Mouse (Mus musculus): ENCODE data around the gene Hspbp1. TPM values are rescaled to one million over a fixed set of nuclear protein-coding genes. Genes with fewer than 3 reads are reported as not detected.

Hspbp1 gene
- polyA plus RNA-seq, 1 experiment from 2014 or later, result 137 TPM

GRCm38 (mm10) chr7:4683307-4683706 is 1.6 kb downstream of the Hspbp1 start:
- H3K9me3 ChIP-seq (ENCODE audit: control insufficient read depth, low read length), result no peaks in the 10 kb centered on the region
- peaks cover 11% of the 10 kb centered on the region for H3K4me1 ChIP-seq (replicated peaks; ENCODE audit: control insufficient read depth, insufficient read depth, low read length)
- 69% methylated on average over 5 of the region's 5 CpGs for WGBS
- H3K27me3 ChIP-seq (replicated peaks; ENCODE audit: control insufficient read depth, insufficient read depth, low read length), result no peaks in the 10 kb centered on the region
- DNase-seq (ENCODE audit: low spot score) (no peak), ATAC-seq (replicated peaks; ENCODE audit: low FRiP score) (no peak)
- peaks cover 11% of the 10 kb centered on the region for H3K36me3 ChIP-seq (ENCODE audit: control insufficient read depth, insufficient read depth, low read length)
- no peak overlapping the region for H3K4me3 ChIP-seq (ENCODE audit: low read depth, low read length)
- H3K4me2 ChIP-seq, result peak overlapping the region; percentile 98; the same call in 1 of the 2 replicates
- no peak overlapping the region for H3K27ac ChIP-seq (ENCODE audit: low read depth, low read length)
- H3K9ac ChIP-seq (ENCODE audit: low read depth, low read length), result no peak overlapping the region

- no peak for ATAC-seq (replicated peaks; ENCODE audit: low FRiP score)
- H3K9ac ChIP-seq (ENCODE audit: low read depth, low read length), result no peak overlapping the region
These were observed 9.7 kb downstream of the Hspbp1 start for GRCm38 (mm10) chr7:4675200-4675599.

DNA sequence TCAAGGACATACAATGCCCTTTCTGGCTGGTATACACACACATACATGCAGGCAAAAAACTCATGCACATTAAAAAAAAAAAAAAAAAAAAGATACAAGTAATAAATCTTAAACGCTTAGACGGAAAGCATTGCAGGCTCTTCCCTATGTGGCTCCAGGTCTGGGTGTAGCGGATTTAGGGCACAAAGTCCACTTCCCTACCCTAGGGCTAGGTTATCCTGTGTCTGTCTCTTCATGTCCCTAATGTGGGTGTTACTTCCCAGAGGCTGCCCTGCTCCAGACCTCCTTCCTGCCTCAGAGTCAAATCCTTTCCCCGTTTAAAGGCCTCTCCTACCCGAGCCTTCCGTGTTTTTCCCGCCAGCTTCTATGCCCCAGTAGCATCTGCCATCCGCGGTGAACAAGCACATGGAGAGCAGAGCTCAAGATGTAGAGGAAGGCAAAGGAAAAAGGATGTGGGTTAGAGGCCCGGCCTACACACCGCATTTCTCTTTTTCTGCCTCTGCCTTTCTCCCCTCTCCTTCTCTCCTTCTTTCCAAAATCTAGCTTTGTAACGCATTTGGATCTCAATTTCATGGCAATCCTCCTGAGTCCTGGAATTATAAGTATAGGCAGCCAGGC is 10.6 kb downstream of the Hspbp1 start:
- WGBS, result 89% methylated on average over 12 of the region's 12 CpGs
- no peaks in the 10 kb centered on the region for H3K27me3 ChIP-seq (replicated peaks; ENCODE audit: control insufficient read depth, insufficient read depth, low read length)
- DNase-seq (ENCODE audit: low spot score) (no peak), ATAC-seq (replicated peaks; ENCODE audit: low FRiP score) (no peak)
- H3K36me3 ChIP-seq (ENCODE audit: control insufficient read depth, insufficient read depth, low read length), result peaks cover 17% of the 10 kb centered on the region
- no peak overlapping the region for H3K4me3 ChIP-seq (ENCODE audit: low read depth, low read length)
- H3K9me3 ChIP-seq (ENCODE audit: control insufficient read depth, low read length), result no peaks in the 10 kb centered on the region
- no peak overlapping the region for H3K27ac ChIP-seq (ENCODE audit: low read depth, low read length)
- peaks cover 21% of the 10 kb centered on the region for H3K4me1 ChIP-seq (replicated peaks; ENCODE audit: control insufficient read depth, insufficient read depth, low read length)
- H3K4me2 ChIP-seq, result no peak overlapping the region
- no peak overlapping the region for H3K9ac ChIP-seq (ENCODE audit: low read depth, low read length)

More at GRCm38 (mm10) chr7:4675200-4675599, 9.7 kb downstream of the Hspbp1 start:
- Histone ChIP-seq H3K36me3 (ENCODE audit: control insufficient read depth, insufficient read depth, low read length) (peaks cover 21% of the 10 kb centered on the region), H3K4me3 (ENCODE audit: low read depth, low read length) (no peak overlapping the region), H3K27me3 (replicated peaks; ENCODE audit: control insufficient read depth, insufficient read depth, low read length) (no peaks in the 10 kb centered on the region), H3K4me2 (no peak overlapping the region), H3K9me3 (ENCODE audit: control insufficient read depth, low read length) (no peaks in the 10 kb centered on the region), H3K4me1 (replicated peaks; ENCODE audit: control insufficient read depth, insufficient read depth, low read length) (peaks cover 17% of the 10 kb centered on the region), H3K27ac (ENCODE audit: low read depth, low read length) (no peak overlapping the region)
- no peak for DNase-seq (ENCODE audit: low spot score)
- WGBS, result 75% methylated on average over 7 of the region's 7 CpGs

GRCm38 (mm10) chr7:4671956-4672355 is 12.9 kb downstream of the Hspbp1 start:
- no peak overlapping the region for H3K4me3 ChIP-seq (ENCODE audit: low read depth, low read length)
- H3K4me2 ChIP-seq, result no peak overlapping the region
- no peak for ATAC-seq (replicated peaks; ENCODE audit: low FRiP score)
- 79% methylated on average over 4 of the region's 4 CpGs for WGBS
- H3K27me3 ChIP-seq (replicated peaks; ENCODE audit: control insufficient read depth, insufficient read depth, low read length), result no peaks in the 10 kb centered on the region
- peak overlapping the region; percentile 25; the same call in 1 of the 2 replicates for H3K9ac ChIP-seq (ENCODE audit: low read depth, low read length)
- DNase-seq (ENCODE audit: low spot score), result no peak
- H3K9me3 ChIP-seq (ENCODE audit: control insufficient read depth, low read length), result no peaks in the 10 kb centered on the region
- peaks cover 30% of the 10 kb centered on the region for H3K36me3 ChIP-seq (ENCODE audit: control insufficient read depth, insufficient read depth, low read length)
- no peak overlapping the region; the same call in 1 of the 2 replicates for H3K27ac ChIP-seq (ENCODE audit: low read depth, low read length)
- peaks cover 21% of the 10 kb centered on the region for H3K4me1 ChIP-seq (replicated peaks; ENCODE audit: control insufficient read depth, insufficient read depth, low read length)

GRCm38 (mm10) chr7:4670655-4671255 is 14.1 kb downstream of the Hspbp1 start:
- Histone ChIP-seq H3K9me3 (ENCODE audit: control insufficient read depth, low read length) (no peaks in the 10 kb centered on the region), H3K4me2 (peak overlapping the region; percentile 42), H3K27me3 (replicated peaks; ENCODE audit: control insufficient read depth, insufficient read depth, low read length) (no peaks in the 10 kb centered on the region), H3K9ac (ENCODE audit: low read depth, low read length) (0 out of 2 replicates have a peak overlapping the region, but pooled peaks have one; percentile 53), H3K27ac (ENCODE audit: low read depth, low read length) (peak overlapping the region; percentile 77), H3K4me3 (ENCODE audit: low read depth, low read length) (no peak overlapping the region), H3K36me3 (ENCODE audit: control insufficient read depth, insufficient read depth, low read length) (peaks cover 35% of the 10 kb centered on the region), H3K4me1 (replicated peaks; ENCODE audit: control insufficient read depth, insufficient read depth, low read length) (peaks cover 21% of the 10 kb centered on the region)
- ATAC-seq (replicated peaks; ENCODE audit: low FRiP score), result peak; percentile 99
- no peak for DNase-seq (ENCODE audit: low spot score)
- WGBS, result 51% methylated on average over 8 of the region's 8 CpGs

- 95% methylated on average over 9 of the region's 9 CpGs for WGBS
- no peak for ATAC-seq (replicated peaks; ENCODE audit: low FRiP score)
- no peak overlapping the region for H3K4me3 ChIP-seq (ENCODE audit: low read depth, low read length)
- no peak overlapping the region for H3K9ac ChIP-seq (ENCODE audit: low read depth, low read length)
- no peaks in the 10 kb centered on the region for H3K27me3 ChIP-seq (replicated peaks; ENCODE audit: control insufficient read depth, insufficient read depth, low read length)
- H3K9me3 ChIP-seq (ENCODE audit: control insufficient read depth, low read length), result no peaks in the 10 kb centered on the region
- peaks cover 36% of the 10 kb centered on the region for H3K36me3 ChIP-seq (ENCODE audit: control insufficient read depth, insufficient read depth, low read length)
- H3K4me2 ChIP-seq, result no peak overlapping the region
- no peak for DNase-seq (ENCODE audit: low spot score)
- no peak overlapping the region for H3K27ac ChIP-seq (ENCODE audit: low read depth, low read length)
- H3K4me1 ChIP-seq (replicated peaks; ENCODE audit: control insufficient read depth, insufficient read depth, low read length), result peaks cover 21% of the 10 kb centered on the region
These were observed 15.7 kb downstream of the Hspbp1 start for GRCm38 (mm10) chr7:4669156-4669555.

DNA sequence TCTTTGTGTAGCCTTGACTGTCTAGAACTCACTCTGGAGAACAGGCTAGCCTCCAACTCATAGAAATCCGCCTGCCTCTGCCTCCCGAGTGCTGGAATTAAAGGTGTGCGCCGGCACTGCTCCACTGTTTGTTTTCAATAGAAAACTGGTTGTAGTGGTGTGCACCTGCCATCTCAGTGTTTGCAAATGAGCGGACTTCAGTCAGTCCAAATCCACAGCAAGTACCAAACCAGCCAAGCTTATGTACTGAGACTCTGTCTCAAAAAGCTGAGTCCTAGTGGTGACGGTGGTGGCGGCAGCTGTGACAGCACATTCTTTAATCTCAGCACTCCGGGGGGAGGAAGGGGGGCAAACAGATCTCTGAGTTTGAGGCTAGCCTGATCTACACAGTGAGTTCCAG is 16.4 kb downstream of the Hspbp1 start:
- H3K27me3 ChIP-seq (replicated peaks; ENCODE audit: control insufficient read depth, insufficient read depth, low read length), result no peaks in the 10 kb centered on the region
- peaks cover 21% of the 10 kb centered on the region for H3K4me1 ChIP-seq (replicated peaks; ENCODE audit: control insufficient read depth, insufficient read depth, low read length)
- H3K9ac ChIP-seq (ENCODE audit: low read depth, low read length), result no peak overlapping the region
- H3K4me2 ChIP-seq, result no peak overlapping the region
- ATAC-seq (replicated peaks; ENCODE audit: low FRiP score), result no peak
- peaks cover 38% of the 10 kb centered on the region for H3K36me3 ChIP-seq (ENCODE audit: control insufficient read depth, insufficient read depth, low read length)
- DNase-seq (ENCODE audit: low spot score), result no peak
- H3K9me3 ChIP-seq (ENCODE audit: control insufficient read depth, low read length), result no peaks in the 10 kb centered on the region
- no peak overlapping the region for H3K4me3 ChIP-seq (ENCODE audit: low read depth, low read length)
- no peak overlapping the region for H3K27ac ChIP-seq (ENCODE audit: low read depth, low read length)
- WGBS, result 95% methylated on average over 8 of the region's 8 CpGs

GRCm38 (mm10) chr7:4666871-4667270 is 18.0 kb downstream of the Hspbp1 start:
- Histone ChIP-seq H3K4me3 (ENCODE audit: low read depth, low read length) (no peak overlapping the region), H3K36me3 (ENCODE audit: control insufficient read depth, insufficient read depth, low read length) (peaks cover 44% of the 10 kb centered on the region), H3K9me3 (ENCODE audit: control insufficient read depth, low read length) (no peaks in the 10 kb centered on the region), H3K4me2 (no peak overlapping the region), H3K27me3 (replicated peaks; ENCODE audit: control insufficient read depth, insufficient read depth, low read length) (no peaks in the 10 kb centered on the region), H3K4me1 (replicated peaks; ENCODE audit: control insufficient read depth, insufficient read depth, low read length) (peaks cover 20% of the 10 kb centered on the region), H3K9ac (ENCODE audit: low read depth, low read length) (no peak overlapping the region), H3K27ac (ENCODE audit: low read depth, low read length) (no peak overlapping the region)
- 92% methylated on average over 5 of the region's 5 CpGs for WGBS
- ATAC-seq (replicated peaks; ENCODE audit: low FRiP score) (no peak), DNase-seq (ENCODE audit: low spot score) (no peak)

DNA sequence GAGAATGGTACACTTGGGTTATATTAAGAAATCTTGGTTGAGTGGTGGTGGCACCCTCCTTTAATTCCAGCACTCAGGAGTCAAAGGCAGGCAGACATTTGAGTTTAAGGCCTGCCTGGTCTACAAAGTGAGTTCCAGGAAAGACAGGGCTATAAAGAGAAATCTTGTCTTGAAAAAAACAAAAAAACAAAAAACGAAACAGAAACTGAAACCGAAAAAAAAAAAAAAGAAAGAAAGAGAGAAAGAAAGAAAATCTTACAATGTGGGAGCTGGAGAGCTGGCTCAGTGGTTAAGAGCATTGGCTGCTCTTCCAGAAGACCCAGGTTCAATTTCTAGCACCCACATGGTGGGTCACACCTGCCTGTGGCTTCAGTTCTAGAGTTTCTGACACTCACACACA is 21.1 kb downstream of the Hspbp1 start:
- Histone ChIP-seq H3K4me3 (ENCODE audit: low read depth, low read length) (no peak overlapping the region), H3K4me2 (no peak overlapping the region), H3K9ac (ENCODE audit: low read depth, low read length) (no peak overlapping the region), H3K27ac (ENCODE audit: low read depth, low read length) (no peak overlapping the region), H3K9me3 (ENCODE audit: control insufficient read depth, low read length) (no peaks in the 10 kb centered on the region), H3K4me1 (replicated peaks; ENCODE audit: control insufficient read depth, insufficient read depth, low read length) (no peaks in the 10 kb centered on the region), H3K27me3 (replicated peaks; ENCODE audit: control insufficient read depth, insufficient read depth, low read length) (no peaks in the 10 kb centered on the region), H3K36me3 (ENCODE audit: control insufficient read depth, insufficient read depth, low read length) (peaks cover 36% of the 10 kb centered on the region)
- 87% methylated on average over 2 of the region's 2 CpGs for WGBS
- ATAC-seq (replicated peaks; ENCODE audit: low FRiP score) (no peak), DNase-seq (ENCODE audit: low spot score) (no peak)
